Mouse (Mus musculus) lung, adult 2 months (tissue): ENCODE results near the gene Btbd35f25. TPM values are rescaled to one million over a fixed set of nuclear protein-coding genes. Genes with fewer than 3 reads are reported as not detected.
"Not testable (repeated sequence)": the region's sequence is repeated elsewhere in the genome, so short reads cannot be mapped to it uniquely, and the experiment has no call there.

Source experiments
- DNase-seq: peaks from one replicate; pipeline ENCODE4 v3.0.0; 2022
- H3K4me1 ChIP-seq: fragments of 200-500 bp; 2 replicates; pipeline ENCODE4 v1.6.1; 2011; ENCODE audit warnings: low read length; ENCODE audit not compliant: control insufficient read depth, insufficient read depth
- H3K4me3 ChIP-seq: fragments of 200-500 bp; replicated peaks from 2 replicates; pipeline ENCODE3; 2011; ENCODE audit warnings: low read depth, mild to moderate bottlenecking, control low read depth, low read length; ENCODE audit errors: extremely low read depth
- CTCF ChIP-seq: fragments of 200-500 bp; IDR thresholded peaks from 2 replicates; pipeline ENCODE4 v1.5.1; 2011; ENCODE audit warnings: mild to moderate bottlenecking, low read length, control low read depth; ENCODE audit not compliant: insufficient read depth
- POLR2A ChIP-seq: fragments of 200-500 bp; IDR thresholded peaks from 2 replicates; pipeline ENCODE4 v1.6.1; 2011; ENCODE audit warnings: low read depth, mild to moderate bottlenecking, control low read depth, low read length, borderline replicate concordance; ENCODE audit errors: extremely low read depth
- WGBS: fragments of 180-500 bp; shearing (Covaris S2); methylation state at CpG from one replicate; pipeline ENCODE4 v1.1.7; 2018; 5-methylcytosine and 5-hydroxymethylcytosine counted together
- polyA plus RNA-seq: library from polyadenylated mRNA; depleted of rRNA; stranded (reverse); fragments of >200 nt; gene quantifications from 2 replicates; pipeline ENCODE4 v1.2.3, GENCODE M21; 2012; rRNA removed

Gene Btbd35f25
- not detected in 2 replicates for polyA plus RNA-seq

GRCm38 (mm10) chrX:31717056-31717455, at the start of gene Btbd35f25:
Gene Btbd35f25 (minus strand): TSS chrX:31717156.
- H3K4me1 ChIP-seq, H3K4me3 ChIP-seq, DNase-seq: not testable (repeated sequence)
- WGBS = 74% methylated on average over 3 of the region's 4 CpGs

- no peak for DNase-seq
- no peaks in the 10 kb centered on the region for H3K4me1 ChIP-seq
- TF ChIP-seq CTCF (no peak), POLR2A (no peak)
- H3K4me3 ChIP-seq = no peak overlapping the region
Observed at GRCm38 (mm10) chrX:31766255-31766654, 49.3 kb upstream of the Btbd35f25 start.

DNA sequence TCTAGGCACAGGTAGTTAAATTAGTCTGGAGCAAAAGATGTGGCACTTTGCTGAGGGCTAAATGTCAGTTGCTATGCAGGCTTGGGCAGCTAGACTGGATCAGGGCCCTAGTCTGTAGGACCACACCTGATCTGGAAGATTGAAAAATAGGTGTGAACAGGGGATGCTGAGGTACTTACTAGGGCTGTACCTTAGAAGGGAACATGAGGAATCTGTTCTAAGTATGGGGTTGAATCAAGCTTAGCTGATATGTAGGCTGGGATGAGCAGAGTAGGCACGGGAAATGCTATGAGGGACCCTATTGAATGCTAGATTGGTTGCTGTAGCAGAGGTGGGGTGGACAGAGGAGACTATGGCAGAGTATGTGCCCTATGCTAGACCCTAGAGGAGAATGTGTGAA, 47.0 kb upstream of the Btbd35f25 start:
- Histone ChIP-seq H3K4me1 (no peaks in the 10 kb centered on the region), H3K4me3 (no peak overlapping the region)
- no peak for DNase-seq
- no peak for TF ChIP-seq POLR2A
- TF ChIP-seq CTCF = no peak
- 82% methylated on average over 1 of the region's 1 CpGs for WGBS

- Histone ChIP-seq H3K4me1 (no peaks in the 10 kb centered on the region), H3K4me3 (no peak overlapping the region)
- TF ChIP-seq POLR2A (no peak), CTCF (no peak)
- no peak for DNase-seq
- 83% methylated on average over 10 of the region's 10 CpGs for WGBS
Observed at GRCm38 (mm10) chrX:31745079-31745478, 28.1 kb upstream of the Btbd35f25 start.

DNA sequence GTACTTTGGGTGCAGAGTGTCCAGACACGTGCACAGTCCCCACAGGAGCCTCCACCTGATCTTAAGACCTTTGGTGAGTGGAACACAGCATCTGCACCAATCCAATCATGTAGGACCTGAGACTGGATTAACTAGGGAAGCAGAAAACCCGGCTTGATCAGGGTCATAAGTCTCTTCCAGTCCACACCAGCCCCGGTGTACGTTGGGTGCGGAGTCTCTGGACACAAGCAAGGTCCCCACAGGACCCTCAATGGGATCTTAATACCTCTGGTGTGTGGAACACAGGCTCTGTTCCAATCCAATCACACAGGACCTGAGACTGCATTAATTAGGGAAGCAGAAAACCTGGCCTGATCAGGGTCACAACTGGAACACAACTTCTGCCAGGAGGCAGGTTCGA, 20.0 kb upstream of the Btbd35f25 start:
- Histone ChIP-seq H3K4me1 (no peaks in the 10 kb centered on the region), H3K4me3 (no peak overlapping the region)
- no peak for DNase-seq
- WGBS = 64% methylated on average over 6 of the region's 6 CpGs
- no peak for TF ChIP-seq POLR2A
- TF ChIP-seq CTCF = no peak

Other genes starting within 250 kb of the Btbd35f25 start
- gene Gm21883, start 142.9 kb downstream of the Btbd35f25 start, polyA plus RNA-seq = not detected in 2 replicates
- gene Spin2e, start 98.2 kb downstream of the Btbd35f25 start, polyA plus RNA-seq = not detected in 2 replicates
- gene Gm21637, start 244.9 kb upstream of the Btbd35f25 start, polyA plus RNA-seq = not detected in 2 replicates